Mouse (Mus musculus): Measurements from ENCODE around the gene Fam234a.

DNA sequence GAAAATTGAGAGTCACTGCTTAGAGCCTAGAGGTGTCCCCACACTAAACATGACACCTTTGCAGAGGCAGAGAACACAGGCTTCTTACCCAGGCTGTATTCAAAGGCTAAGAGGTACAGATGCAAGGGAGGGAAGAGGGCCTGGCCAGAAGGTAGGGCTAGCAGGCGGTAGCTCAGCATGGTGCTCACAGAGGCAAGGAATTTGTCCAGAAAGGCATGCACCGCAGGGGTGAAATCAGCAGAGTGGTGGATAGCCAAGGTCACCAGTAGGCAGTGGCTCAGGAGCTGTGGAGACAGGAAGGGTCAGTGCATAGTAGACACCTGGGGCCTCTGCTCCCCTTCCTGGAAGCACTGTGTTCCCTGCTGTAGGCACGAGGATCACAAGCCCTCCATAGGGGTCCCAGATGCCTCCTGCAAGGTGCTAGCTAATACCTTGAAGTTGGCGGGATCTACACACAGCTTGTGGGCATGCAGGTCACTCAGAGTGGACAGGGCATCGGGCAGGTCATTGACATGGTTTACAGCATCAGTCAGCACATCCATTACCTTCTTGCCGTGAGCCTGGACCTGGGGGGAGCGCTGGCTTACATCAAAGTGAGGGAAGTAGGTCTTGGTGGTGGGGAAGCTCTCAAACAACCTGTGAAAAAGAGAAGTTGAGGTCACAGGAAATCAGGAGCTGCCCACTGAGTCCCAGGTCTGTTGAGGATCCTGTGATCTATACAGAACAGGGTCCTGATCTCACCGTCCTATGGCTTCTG, 42.3 kb upstream of the Fam234a start:
- TF ChIP-seq CTCF (IDR thresholded peaks at IDR 0.05; ENCODE audit: control insufficient read depth, insufficient read depth, insufficient read length) (no peak), MAX (IDR thresholded peaks at IDR 0.05) (no peak), USF1 (IDR thresholded peaks at IDR 0.05; ENCODE audit: low read depth) (no peak), MYOD1 (IDR thresholded peaks at IDR 0.05; ENCODE audit: control insufficient read depth, insufficient read length, low read depth) (no peak), FOSL1 (IDR thresholded peaks at IDR 0.05; ENCODE audit: insufficient read depth, low read length, poor library complexity, severe bottlenecking) (no peak)
